Mouse (Mus musculus): ENCODE data around the gene Loxl4. TPM values are rescaled to one million over a fixed set of nuclear protein-coding genes. Genes with fewer than 3 reads are reported as not detected.

Gene Loxl4
- total RNA-seq (2014; rRNA removed), result 0.46 and 1.5 TPM in 2 replicates
- 0.15 TPM in 1 of 2 replicates, not detected in the other for polyA plus RNA-seq (2015; fragmentation: Nextera tagmentation; extraction: Ambion mirVana)

DNA sequence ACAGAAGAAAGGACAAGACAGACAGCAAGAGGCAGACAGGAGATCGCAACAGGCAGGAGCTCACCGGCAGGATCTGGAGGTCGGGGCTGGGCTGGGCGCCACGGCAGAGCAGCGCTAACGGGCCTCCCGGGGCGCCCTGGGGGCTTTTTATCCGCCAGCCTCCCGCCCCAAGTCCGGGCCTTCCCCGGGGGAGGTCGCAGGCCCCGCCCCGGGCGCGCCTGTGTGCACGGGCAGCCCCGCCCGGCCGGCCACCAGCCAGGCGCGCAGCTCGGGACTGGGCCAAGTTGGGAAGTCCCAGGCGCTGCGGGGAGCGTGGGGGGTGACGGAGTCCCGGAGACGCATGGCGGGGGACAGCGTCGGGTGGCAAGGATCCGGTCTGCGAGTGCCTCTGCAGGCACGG lies at the start of gene Loxl4:
Gene Loxl4 (minus strand): TSS at position 160 of the 400 bp plus-strand sequence.
- peak within 1 kb of the TSS; percentile 28; the same call in 1 of the 2 replicates for H3K9ac ChIP-seq
- whole genome bisulfite sequencing, result 2% methylated on average over 37 of the region's 37 CpGs
- ATAC-seq (no peak), DNase-seq (no peak)
- no peaks in the 10 kb centered on the region for H3K9me3 ChIP-seq (ENCODE audit: low read length)
- H3K36me3 ChIP-seq (ENCODE audit: insufficient read depth), result no peaks in the 10 kb centered on the region
- H3K4me3 ChIP-seq (ENCODE audit: low read depth, low read length), result peak within 1 kb of the TSS; percentile 26
- peak within 1 kb of the TSS; percentile 56 for H3K4me2 ChIP-seq (ENCODE audit: low read depth)
- no peaks in the 10 kb centered on the region for H3K27me3 ChIP-seq (ENCODE audit: insufficient read depth, low read length)
- H3K4me1 ChIP-seq (ENCODE audit: insufficient read depth), result no peaks in the 10 kb centered on the region
- no peak for TF ChIP-seq CTCF (IDR thresholded peaks at IDR 0.05; ENCODE audit: low read depth)
- no peak within 1 kb of the TSS for H3K27ac ChIP-seq (ENCODE audit: low read depth, low read length)

- no peak overlapping the region for H3K9ac ChIP-seq
- WGBS, result 89% methylated on average over 9 of the region's 9 CpGs
These were observed 49.0 kb upstream of the Loxl4 start for GRCm38 (mm10) chr19:42661430-42662164.

GRCm38 (mm10) chr19:42660244-42660565 lies 47.6 kb upstream of the Loxl4 start:
- TF ChIP-seq CTCF (IDR thresholded peaks at IDR 0.05; ENCODE audit: low read depth), result no peak
- Histone ChIP-seq H3K4me1 (ENCODE audit: insufficient read depth) (no peaks in the 10 kb centered on the region), H3K36me3 (ENCODE audit: insufficient read depth) (no peaks in the 10 kb centered on the region), H3K27me3 (ENCODE audit: insufficient read depth, low read length) (no peaks in the 10 kb centered on the region), H3K4me2 (ENCODE audit: low read depth) (no peak overlapping the region), H3K27ac (ENCODE audit: low read depth, low read length) (no peak overlapping the region), H3K9me3 (ENCODE audit: low read length) (no peaks in the 10 kb centered on the region), H3K9ac (no peak overlapping the region), H3K4me3 (ENCODE audit: low read depth, low read length) (no peak overlapping the region)
- WGBS, result 92% methylated on average over 2 of the region's 2 CpGs
- ATAC-seq (no peak), DNase-seq (no peak)

More at GRCm38 (mm10) chr19:42661430-42662164, 49.0 kb upstream of the Loxl4 start:
- H3K36me3 ChIP-seq (ENCODE audit: insufficient read depth), result no peaks in the 10 kb centered on the region
- H3K9me3 ChIP-seq (ENCODE audit: low read length), result no peaks in the 10 kb centered on the region
- H3K27ac ChIP-seq (ENCODE audit: low read depth, low read length), result no peak overlapping the region
- no peak overlapping the region for H3K4me3 ChIP-seq (ENCODE audit: low read depth, low read length)
- H3K4me2 ChIP-seq (ENCODE audit: low read depth), result no peak overlapping the region
- no peaks in the 10 kb centered on the region for H3K4me1 ChIP-seq (ENCODE audit: insufficient read depth)
- no peaks in the 10 kb centered on the region for H3K27me3 ChIP-seq (ENCODE audit: insufficient read depth, low read length)
- ATAC-seq, result no peak
- peak; percentile 33 for TF ChIP-seq CTCF (IDR thresholded peaks at IDR 0.05; ENCODE audit: low read depth)
- no peak for DNase-seq

- Histone ChIP-seq H3K27me3 (ENCODE audit: insufficient read depth, low read length) (no peaks in the 10 kb centered on the region), H3K4me3 (ENCODE audit: low read depth, low read length) (no peak overlapping the region), H3K9me3 (ENCODE audit: low read length) (no peaks in the 10 kb centered on the region), H3K4me1 (ENCODE audit: insufficient read depth) (no peaks in the 10 kb centered on the region), H3K27ac (ENCODE audit: low read depth, low read length) (no peak overlapping the region), H3K9ac (no peak overlapping the region), H3K36me3 (ENCODE audit: insufficient read depth) (no peaks in the 10 kb centered on the region), H3K4me2 (ENCODE audit: low read depth) (no peak overlapping the region)
- DNase-seq (peak; percentile 62), ATAC-seq (peak; percentile 59)
- 17% methylated on average over 21 of the region's 21 CpGs for WGBS
- TF ChIP-seq CTCF (IDR thresholded peaks at IDR 0.05; ENCODE audit: low read depth), result no peak
These were observed 47.0 kb upstream of the Loxl4 start for GRCm38 (mm10) chr19:42659354-42660243.

- 80% methylated on average over 6 of the region's 6 CpGs for WGBS
- H3K4me1 ChIP-seq (ENCODE audit: insufficient read depth), result no peaks in the 10 kb centered on the region
- no peak for TF ChIP-seq CTCF (IDR thresholded peaks at IDR 0.05; ENCODE audit: low read depth)
- ATAC-seq (no peak), DNase-seq (no peak)
- H3K9ac ChIP-seq, result no peak overlapping the region
- H3K9me3 ChIP-seq (ENCODE audit: low read length), result no peaks in the 10 kb centered on the region
- no peaks in the 10 kb centered on the region for H3K36me3 ChIP-seq (ENCODE audit: insufficient read depth)
- H3K4me3 ChIP-seq (ENCODE audit: low read depth, low read length), result no peak overlapping the region
- H3K27ac ChIP-seq (ENCODE audit: low read depth, low read length), result no peak overlapping the region
- H3K27me3 ChIP-seq (ENCODE audit: insufficient read depth, low read length), result no peaks in the 10 kb centered on the region
- no peak overlapping the region for H3K4me2 ChIP-seq (ENCODE audit: low read depth)
These were observed 46.0 kb upstream of the Loxl4 start for GRCm38 (mm10) chr19:42658435-42659135.

DNA sequence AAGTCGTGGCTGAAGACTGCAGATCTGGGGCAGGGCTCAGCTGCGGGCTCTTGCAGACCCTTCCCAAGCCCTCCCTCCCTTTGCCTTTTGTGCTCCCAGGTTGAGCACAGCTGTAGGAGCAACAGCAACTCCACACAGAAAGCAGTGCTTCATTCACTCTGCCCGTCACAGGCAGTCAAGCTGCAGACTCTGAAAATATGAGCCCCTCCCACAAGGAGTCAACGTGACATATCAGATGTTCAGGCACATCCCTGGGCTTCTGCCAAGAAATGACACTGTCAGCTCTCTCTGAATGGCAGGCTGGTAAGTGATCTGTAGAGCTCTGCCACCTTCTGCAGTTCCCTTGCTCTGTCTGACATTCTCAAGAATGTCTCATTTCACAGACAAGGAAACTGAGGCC lies 45.2 kb upstream of the Loxl4 start:
- TF ChIP-seq CTCF (IDR thresholded peaks at IDR 0.05; ENCODE audit: low read depth), result no peak
- Histone ChIP-seq H3K27me3 (ENCODE audit: insufficient read depth, low read length) (no peaks in the 10 kb centered on the region), H3K4me1 (ENCODE audit: insufficient read depth) (no peaks in the 10 kb centered on the region), H3K4me2 (ENCODE audit: low read depth) (no peak overlapping the region), H3K9ac (no peak overlapping the region), H3K36me3 (ENCODE audit: insufficient read depth) (no peaks in the 10 kb centered on the region), H3K9me3 (ENCODE audit: low read length) (no peaks in the 10 kb centered on the region), H3K27ac (ENCODE audit: low read depth, low read length) (no peak overlapping the region), H3K4me3 (ENCODE audit: low read depth, low read length) (no peak overlapping the region)
- peak; percentile 81 for ATAC-seq
- peak; percentile 76 for DNase-seq
- 29% methylated on average over 4 of the region's 4 CpGs for WGBS

All from forebrain, postnatal 0 days (tissue).